Mouse (Mus musculus): ENCODE results near the gene Topbp1. TPM values are rescaled to one million over a fixed set of nuclear protein-coding genes. Genes with fewer than 3 reads are reported as not detected.
A peak's percentile ranks its signal among the peaks of the same experiment; 100 is the strongest.

Gene Topbp1
- polyA plus RNA-seq, 1 experiment, result 20.4 TPM

DNA sequence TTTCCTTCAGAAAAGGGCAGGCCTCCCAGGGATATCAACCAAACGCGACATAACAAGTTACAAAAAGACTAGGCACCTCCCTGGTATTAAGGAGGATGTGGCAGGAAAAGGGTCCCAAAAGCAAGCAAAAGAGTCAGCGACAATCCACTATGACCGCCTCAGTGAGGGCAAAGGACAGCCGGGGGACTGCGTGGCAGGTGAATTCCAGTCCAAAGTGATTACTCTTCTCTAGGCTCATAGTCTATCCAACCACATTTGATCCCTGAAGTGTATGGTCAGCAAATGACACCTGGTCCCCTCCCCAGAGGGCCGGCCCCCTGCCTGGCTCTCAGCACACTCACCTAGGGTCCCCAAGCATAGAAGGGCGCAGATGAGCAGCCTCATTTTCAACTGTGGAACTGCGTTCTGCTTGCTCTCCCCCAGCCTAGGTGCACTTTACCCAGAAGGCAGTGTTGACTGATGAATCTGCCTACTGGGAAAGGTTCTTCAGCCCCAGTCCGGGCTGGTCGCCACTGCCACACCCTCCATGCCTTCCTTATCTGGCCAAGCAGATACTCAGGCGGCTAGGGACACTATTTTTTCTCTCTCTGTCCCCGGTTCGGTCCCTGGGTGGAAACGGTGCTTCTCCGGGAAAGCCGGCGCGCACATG, 17.1 kb upstream of the Topbp1 start:
- Histone ChIP-seq H3K27ac (ENCODE audit: control insufficient read depth, insufficient read depth, low read depth, low read length) (no peak overlapping the region), H3K36me3 (ENCODE audit: control insufficient read depth, insufficient read depth, low read length) (no peaks in the 10 kb centered on the region), H3K27me3 (ENCODE audit: control insufficient read depth, insufficient read depth, low read length) (no peaks in the 10 kb centered on the region), H3K4me1 (ENCODE audit: control insufficient read depth, insufficient read depth, low read length) (peaks cover 6% of the 10 kb centered on the region), H3K4me3 (ENCODE audit: control insufficient read depth, low read depth, low read length) (no peak overlapping the region)
- TF ChIP-seq CTCF (IDR thresholded peaks at IDR 0.05; ENCODE audit: control insufficient read depth, insufficient read depth, insufficient replicate concordance, low read depth, low read length) (no peak), POLR2A (IDR thresholded peaks at IDR 0.05; ENCODE audit: control insufficient read depth, low read depth, low read length) (no peak)

- Histone ChIP-seq H3K36me3 (ENCODE audit: control insufficient read depth, insufficient read depth, low read length) (no peaks in the 10 kb centered on the region), H3K4me1 (ENCODE audit: control insufficient read depth, insufficient read depth, low read length) (peaks cover 6% of the 10 kb centered on the region), H3K4me3 (ENCODE audit: control insufficient read depth, low read depth, low read length) (no peak overlapping the region), H3K27ac (ENCODE audit: control insufficient read depth, insufficient read depth, low read depth, low read length) (no peak overlapping the region), H3K27me3 (ENCODE audit: control insufficient read depth, insufficient read depth, low read length) (no peaks in the 10 kb centered on the region)
- TF ChIP-seq CTCF (IDR thresholded peaks at IDR 0.05; ENCODE audit: control insufficient read depth, insufficient read depth, insufficient replicate concordance, low read depth, low read length) (no peak), POLR2A (IDR thresholded peaks at IDR 0.05; ENCODE audit: control insufficient read depth, low read depth, low read length) (no peak)
Measured at GRCm38 (mm10) chr9:103288489-103289180, 16.4 kb upstream of the Topbp1 start.

GRCm38 (mm10) chr9:103294507-103294906, 10.5 kb upstream of the Topbp1 start:
- Histone ChIP-seq H3K4me1 (ENCODE audit: control insufficient read depth, insufficient read depth, low read length) (no peaks in the 10 kb centered on the region), H3K27me3 (ENCODE audit: control insufficient read depth, insufficient read depth, low read length) (no peaks in the 10 kb centered on the region), H3K4me3 (ENCODE audit: control insufficient read depth, low read depth, low read length) (no peak overlapping the region), H3K27ac (ENCODE audit: control insufficient read depth, insufficient read depth, low read depth, low read length) (no peak overlapping the region), H3K36me3 (ENCODE audit: control insufficient read depth, insufficient read depth, low read length) (no peaks in the 10 kb centered on the region)
- no peak for TF ChIP-seq CTCF (IDR thresholded peaks at IDR 0.05; ENCODE audit: control insufficient read depth, insufficient read depth, insufficient replicate concordance, low read depth, low read length)
- TF ChIP-seq POLR2A (IDR thresholded peaks at IDR 0.05; ENCODE audit: control insufficient read depth, low read depth, low read length), result no peak

DNA sequence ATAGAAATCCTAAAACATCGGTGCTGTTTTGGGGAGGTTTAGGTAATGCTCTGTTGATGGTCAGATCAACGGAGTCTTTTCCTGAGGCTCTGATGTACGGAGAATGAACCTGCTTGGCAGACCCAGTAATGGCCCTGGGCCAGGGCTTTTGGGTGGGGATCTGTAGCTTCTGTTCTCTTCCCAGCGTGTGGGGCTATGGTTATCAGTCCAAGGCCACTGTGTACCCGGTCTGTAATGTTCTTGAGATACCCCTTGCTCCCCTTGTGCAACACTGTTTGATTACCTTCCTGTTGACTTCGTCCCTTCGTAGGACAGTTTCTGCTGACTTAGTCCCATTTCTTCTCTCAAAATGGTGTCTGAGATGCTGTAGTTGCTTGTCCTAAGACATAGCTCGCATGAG, 3.9 kb upstream of the Topbp1 start:
- Histone ChIP-seq H3K36me3 (ENCODE audit: control insufficient read depth, insufficient read depth, low read length) (peaks cover 1% of the 10 kb centered on the region; the same call in 1 of the 2 replicates), H3K4me3 (ENCODE audit: control insufficient read depth, low read depth, low read length) (no peak overlapping the region), H3K27ac (ENCODE audit: control insufficient read depth, insufficient read depth, low read depth, low read length) (no peak overlapping the region), H3K27me3 (ENCODE audit: control insufficient read depth, insufficient read depth, low read length) (no peaks in the 10 kb centered on the region), H3K4me1 (ENCODE audit: control insufficient read depth, insufficient read depth, low read length) (peaks cover 5% of the 10 kb centered on the region)
- no peak for TF ChIP-seq POLR2A (IDR thresholded peaks at IDR 0.05; ENCODE audit: control insufficient read depth, low read depth, low read length)
- no peak for TF ChIP-seq CTCF (IDR thresholded peaks at IDR 0.05; ENCODE audit: control insufficient read depth, insufficient read depth, insufficient replicate concordance, low read depth, low read length)

DNA sequence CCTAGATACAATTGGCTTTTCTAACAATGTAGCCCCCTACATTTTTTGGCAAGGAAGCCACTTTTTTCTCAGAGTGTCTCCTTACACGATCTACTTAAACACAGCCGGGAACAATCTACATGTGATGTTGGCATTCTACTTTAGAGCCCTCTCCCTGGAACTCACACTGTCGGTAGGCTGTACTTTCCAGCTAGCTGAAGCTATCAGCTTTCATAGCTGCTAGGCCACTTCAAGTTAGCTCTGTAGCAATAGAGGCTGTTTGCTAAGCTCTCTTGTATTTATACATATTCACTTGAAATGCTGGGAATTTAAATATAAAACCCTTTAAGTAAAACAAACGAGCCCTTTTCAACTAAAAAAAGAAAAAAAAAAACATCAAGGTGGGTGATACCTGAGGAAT, 2.8 kb upstream of the Topbp1 start:
- peaks cover 5% of the 10 kb centered on the region for H3K4me1 ChIP-seq (ENCODE audit: control insufficient read depth, insufficient read depth, low read length)
- H3K27ac ChIP-seq (ENCODE audit: control insufficient read depth, insufficient read depth, low read depth, low read length), result no peak overlapping the region
- no peak overlapping the region for H3K4me3 ChIP-seq (ENCODE audit: control insufficient read depth, low read depth, low read length)
- peaks cover 1% of the 10 kb centered on the region; the same call in 1 of the 2 replicates for H3K36me3 ChIP-seq (ENCODE audit: control insufficient read depth, insufficient read depth, low read length)
- TF ChIP-seq POLR2A (IDR thresholded peaks at IDR 0.05; ENCODE audit: control insufficient read depth, low read depth, low read length), result no peak
- no peak for TF ChIP-seq CTCF (IDR thresholded peaks at IDR 0.05; ENCODE audit: control insufficient read depth, insufficient read depth, insufficient replicate concordance, low read depth, low read length)
- no peaks in the 10 kb centered on the region for H3K27me3 ChIP-seq (ENCODE audit: control insufficient read depth, insufficient read depth, low read length)

DNA sequence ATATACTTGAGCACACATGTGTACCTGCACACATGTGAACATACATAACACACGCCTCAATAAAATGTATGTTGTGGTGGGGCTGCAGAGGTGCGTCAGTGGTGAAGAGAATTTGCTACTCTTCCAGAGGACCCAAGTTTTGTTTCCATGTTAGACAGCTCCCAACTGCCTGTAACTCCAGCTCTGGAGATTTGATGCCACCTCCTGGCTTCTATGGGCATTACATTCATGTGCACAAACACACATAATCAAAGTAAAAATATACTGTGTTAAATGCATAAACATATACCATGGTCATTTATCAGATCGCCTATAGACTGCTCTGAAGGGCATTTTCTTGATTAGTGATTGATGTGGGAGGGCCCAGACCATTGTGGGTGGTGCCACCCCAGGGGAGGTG, 2.3 kb upstream of the Topbp1 start:
- Histone ChIP-seq H3K4me3 (ENCODE audit: control insufficient read depth, low read depth, low read length) (no peak overlapping the region), H3K4me1 (ENCODE audit: control insufficient read depth, insufficient read depth, low read length) (peaks cover 5% of the 10 kb centered on the region), H3K27me3 (ENCODE audit: control insufficient read depth, insufficient read depth, low read length) (no peaks in the 10 kb centered on the region), H3K36me3 (ENCODE audit: control insufficient read depth, insufficient read depth, low read length) (peaks cover 1% of the 10 kb centered on the region; the same call in 1 of the 2 replicates), H3K27ac (ENCODE audit: control insufficient read depth, insufficient read depth, low read depth, low read length) (no peak overlapping the region)
- no peak for TF ChIP-seq POLR2A (IDR thresholded peaks at IDR 0.05; ENCODE audit: control insufficient read depth, low read depth, low read length)

DNA sequence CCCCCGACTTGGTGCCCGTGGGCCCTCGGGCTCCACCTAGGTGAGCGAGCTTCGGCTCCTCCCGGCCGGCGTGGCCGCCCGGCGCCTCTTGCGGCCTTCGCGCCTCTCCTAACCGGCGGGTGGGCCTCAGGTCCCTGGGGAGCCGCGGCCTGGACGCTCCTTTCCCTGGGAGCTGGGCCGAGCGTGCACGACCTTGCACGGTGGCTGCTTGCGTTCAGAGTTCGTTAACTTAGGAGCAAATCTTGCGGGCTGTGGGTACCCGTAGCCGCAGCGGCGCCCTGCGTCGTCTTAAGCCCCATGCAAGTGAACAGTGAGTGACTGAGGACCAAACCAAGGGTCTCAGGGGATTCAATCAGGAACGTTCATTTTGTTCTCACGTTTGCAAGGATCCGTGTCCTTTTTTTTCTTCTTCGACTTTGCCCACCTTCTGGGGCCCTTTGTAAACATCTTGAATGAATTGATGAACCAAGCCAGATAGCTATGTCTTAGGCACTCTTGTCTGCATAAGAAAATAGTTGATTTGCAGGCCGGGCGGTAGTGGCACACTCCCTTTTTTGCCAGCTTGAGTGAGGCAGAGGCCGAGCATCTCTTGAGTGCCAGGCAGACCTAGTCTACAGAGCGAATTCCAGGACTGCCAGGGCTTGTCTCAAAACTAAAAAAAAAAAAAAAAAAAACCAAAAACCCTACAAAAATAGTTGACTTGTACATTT, 472 bp downstream of the Topbp1 start:
- H3K36me3 ChIP-seq (ENCODE audit: control insufficient read depth, insufficient read depth, low read length), result peaks cover 4% of the 10 kb centered on the region; the same call in 1 of the 2 replicates
- H3K27me3 ChIP-seq (ENCODE audit: control insufficient read depth, insufficient read depth, low read length), result no peaks in the 10 kb centered on the region
- TF ChIP-seq CTCF (IDR thresholded peaks at IDR 0.05; ENCODE audit: control insufficient read depth, insufficient read depth, insufficient replicate concordance, low read depth, low read length), result no peak
- TF ChIP-seq POLR2A (IDR thresholded peaks at IDR 0.05; ENCODE audit: control insufficient read depth, low read depth, low read length), result no peak
- peak overlapping the region; percentile 80 for H3K27ac ChIP-seq (ENCODE audit: control insufficient read depth, insufficient read depth, low read depth, low read length)
- H3K4me3 ChIP-seq (ENCODE audit: control insufficient read depth, low read depth, low read length), result peak overlapping the region; percentile 91
- peaks cover 5% of the 10 kb centered on the region for H3K4me1 ChIP-seq (ENCODE audit: control insufficient read depth, insufficient read depth, low read length)
